Mouse (Mus musculus) liver, embryonic 14.5 days (tissue): ENCODE measurements at regions not wholly inside any gene's neighbourhood (a gene's known extent, or its start where the extent isn't known, plus 50 kb on each side); places are given as distances from the start of the nearest gene placed in this dataset.

Experiments used
- CTCF ChIP-seq: IDR thresholded peaks from 2 replicates; pipeline ENCODE4 v1.5.1; 2016; ENCODE audit warnings: antibody characterized with exemption, low read depth, control low read depth
- EP300 ChIP-seq: IDR thresholded peaks from 2 replicates; pipeline ENCODE4 v1.6.1; 2016; ENCODE audit warnings: antibody characterized with exemption, low read depth

GRCm38 (mm10) chr11:32908723-32909411 is 84.5 kb upstream of the Smim23 start:
- TF ChIP-seq CTCF (no peak), EP300 (no peak)
